Mouse (Mus musculus) spleen, postnatal 0 days (tissue): Measurements from ENCODE around the gene Coq4. TPM values are rescaled to one million over a fixed set of nuclear protein-coding genes. Genes with fewer than 3 reads are reported as not detected.

Experiments
- polyA plus RNA-seq: library from polyadenylated mRNA; unstranded; fragments of >200 nt; fragmentation: Nextera tagmentation; extraction: Ambion mirVana; gene quantifications from 2 replicates; pipeline ENCODE4 v1.2.1, GENCODE M21; 2015

Coq4 gene
- 13.5 and 13.9 TPM in 2 replicates for polyA plus RNA-seq

GRCm38 (mm10) chr2:29787104-29787917, at the start of gene Coq4:
TSS of gene Coq4 (plus strand) at chr2:29787493.

GRCm38 (mm10) chr2:29751497-29751896, 35.8 kb upstream of the Coq4 start, which contains the start of gene Gm13420:
TSS of gene Gm13420 (minus strand) at chr2:29751685.

DNA sequence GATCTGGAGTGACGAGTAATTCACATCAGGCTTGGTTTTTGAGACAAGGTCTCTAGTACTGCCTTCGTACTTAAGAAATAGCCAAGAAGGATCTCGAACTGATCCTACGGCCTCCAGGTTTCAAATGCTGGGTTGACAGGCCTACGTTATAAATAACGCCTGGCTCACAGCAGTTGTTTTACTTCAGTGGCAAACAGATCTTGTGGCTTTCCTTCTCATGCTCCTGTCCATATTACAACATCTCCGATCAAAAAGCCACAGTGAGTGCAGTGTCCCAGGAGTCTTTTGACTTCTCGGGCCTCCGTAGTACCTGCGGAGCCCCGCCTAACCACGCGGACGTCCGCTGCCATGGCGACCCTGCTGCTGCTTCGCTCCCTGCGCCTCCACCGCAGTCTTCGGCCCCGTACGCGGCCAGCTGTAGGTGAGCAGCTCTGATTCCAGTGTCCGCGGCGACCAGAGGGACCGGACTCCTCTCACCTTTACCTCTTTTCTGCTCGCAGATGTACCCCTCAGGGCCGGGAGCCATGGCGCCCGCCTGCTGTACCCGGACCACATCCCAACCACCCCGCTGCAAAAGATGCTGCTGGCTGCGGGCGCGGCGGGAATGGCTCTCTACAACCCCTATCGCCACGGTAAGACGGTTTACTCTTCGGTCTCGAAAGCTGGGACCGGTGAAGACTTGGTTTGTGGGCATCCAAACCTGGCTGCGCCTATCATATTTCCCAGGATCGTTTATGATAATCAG, 816 bp downstream of the Coq4 start, which contains the start of gene Trub2:
Gene Trub2 (minus strand): TSS at position 566 of the 745 bp plus-strand sequence.

DNA sequence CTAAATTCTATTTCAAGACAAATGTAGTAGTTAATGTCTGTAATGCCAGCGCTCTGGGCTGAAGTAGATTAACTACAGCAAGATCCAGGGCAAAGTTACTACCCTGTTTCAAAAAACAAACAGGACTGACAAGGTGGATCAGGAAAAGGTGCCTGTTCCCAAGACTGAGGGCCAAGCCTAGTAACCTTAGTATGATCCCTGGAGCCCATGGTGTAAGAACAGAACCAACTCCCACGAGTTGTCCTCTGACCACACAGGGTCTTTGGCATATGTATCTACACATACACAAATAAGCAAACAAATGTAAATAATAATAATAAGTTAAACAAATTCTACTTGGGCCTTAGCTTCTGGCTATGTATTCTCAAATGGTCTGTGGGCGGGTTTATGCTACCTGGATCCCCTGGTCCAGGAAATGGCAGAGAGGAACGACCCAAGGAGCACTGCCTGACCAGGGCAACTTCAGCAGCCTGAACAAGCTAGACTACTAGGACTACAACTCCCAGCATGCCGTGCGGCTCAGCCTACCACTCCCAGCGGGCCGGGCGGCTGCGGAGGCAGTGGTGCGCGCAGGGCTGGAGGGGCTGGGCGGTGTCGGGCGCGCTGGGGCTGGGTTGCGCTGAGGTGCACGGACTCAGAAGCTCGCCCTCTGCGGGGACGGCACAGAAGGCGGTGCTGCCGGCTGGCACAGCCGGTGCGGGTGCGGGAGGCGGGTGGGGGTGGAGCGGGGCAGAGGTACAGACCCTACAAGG, 15.0 kb downstream of the Coq4 start, which contains the start of gene Slc27a4:
Gene Slc27a4 (plus strand): TSS at position 560 of the 752 bp plus-strand sequence.

DNA sequence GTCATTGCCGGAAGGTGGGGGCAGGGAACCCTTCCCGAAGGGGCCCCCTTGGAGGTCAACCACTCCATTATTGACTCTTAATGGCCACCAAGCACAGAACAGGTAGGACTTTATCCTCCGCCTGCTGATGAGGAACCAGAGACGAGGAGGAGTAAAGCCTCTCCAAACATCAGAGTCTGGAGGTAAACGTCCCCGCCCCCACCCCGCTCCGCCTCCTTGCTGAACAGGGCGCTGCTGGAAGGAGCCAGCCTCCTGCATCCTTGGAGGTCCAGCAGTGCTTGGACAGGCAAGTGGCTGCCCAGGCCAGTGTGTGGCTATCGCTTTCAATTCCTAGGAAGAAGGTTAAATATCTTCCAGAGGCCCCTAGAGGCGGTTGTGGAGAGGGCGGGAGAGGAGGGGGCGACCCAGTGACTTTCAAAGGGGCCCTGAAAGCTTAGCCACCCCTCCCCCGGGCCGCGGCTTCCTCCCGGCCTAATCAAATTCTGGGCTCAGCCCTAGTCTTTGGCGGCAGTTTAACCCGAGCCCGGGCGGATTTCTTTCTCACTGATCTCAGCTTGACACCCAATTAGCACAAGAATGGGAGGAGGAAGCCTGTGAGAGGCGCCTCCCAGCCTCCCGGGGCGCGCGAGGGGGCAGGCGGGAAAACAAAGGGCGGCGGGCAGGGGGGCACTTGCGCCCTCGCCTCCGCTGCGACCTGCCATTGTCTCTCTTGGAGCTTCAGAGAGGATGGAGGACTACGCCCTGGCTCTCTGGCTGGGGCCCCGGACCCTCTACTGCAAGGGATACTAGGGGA, 32.9 kb downstream of the Coq4 start, which contains the start of gene Urm1:
Gene Urm1 (plus strand): TSS at position 51 of the 793 bp plus-strand sequence.

Other genes with a start within 250 kb of the Coq4 start
- 8.5 and 9.5 TPM in 2 replicates for gene Rapgef1, start 167.8 kb upstream of the Coq4 start, polyA plus RNA-seq
- not detected in 2 replicates for gene Gm13420, start 35.8 kb upstream of the Coq4 start, polyA plus RNA-seq
- not detected in 2 replicates for gene Gm13547, start 28.2 kb upstream of the Coq4 start, polyA plus RNA-seq
- gene Trub2, start 1.0 kb downstream of the Coq4 start, polyA plus RNA-seq: 18.4 and 20.7 TPM in 2 replicates
- gene Slc27a4, start 15.1 kb downstream of the Coq4 start, polyA plus RNA-seq: 6.4 and 9.0 TPM in 2 replicates
- 11.2 and 14.0 TPM in 2 replicates for gene Urm1, start 32.6 kb downstream of the Coq4 start, polyA plus RNA-seq
- 27.7 and 27.9 TPM in 2 replicates for gene Cercam, start 81.7 kb downstream of the Coq4 start, polyA plus RNA-seq
- gene Odf2, start 101.7 kb downstream of the Coq4 start, polyA plus RNA-seq: 51.8 and 52.4 TPM in 2 replicates
- gene Gle1, start 147.9 kb downstream of the Coq4 start, polyA plus RNA-seq: 28.8 and 30.2 TPM in 2 replicates
- 23.0 and 27.3 TPM in 2 replicates for gene Sptan1, start 178.1 kb downstream of the Coq4 start, polyA plus RNA-seq